Mouse (Mus musculus) right cerebral cortex, postnatal 4 days (tissue): Measurements from ENCODE around the gene Arl6ip4.

Experiments
- DNase-seq: peaks from one replicate; pipeline ENCODE4 v3.0.0-alpha.2; 2022

Gene Arl6ip4

DNA sequence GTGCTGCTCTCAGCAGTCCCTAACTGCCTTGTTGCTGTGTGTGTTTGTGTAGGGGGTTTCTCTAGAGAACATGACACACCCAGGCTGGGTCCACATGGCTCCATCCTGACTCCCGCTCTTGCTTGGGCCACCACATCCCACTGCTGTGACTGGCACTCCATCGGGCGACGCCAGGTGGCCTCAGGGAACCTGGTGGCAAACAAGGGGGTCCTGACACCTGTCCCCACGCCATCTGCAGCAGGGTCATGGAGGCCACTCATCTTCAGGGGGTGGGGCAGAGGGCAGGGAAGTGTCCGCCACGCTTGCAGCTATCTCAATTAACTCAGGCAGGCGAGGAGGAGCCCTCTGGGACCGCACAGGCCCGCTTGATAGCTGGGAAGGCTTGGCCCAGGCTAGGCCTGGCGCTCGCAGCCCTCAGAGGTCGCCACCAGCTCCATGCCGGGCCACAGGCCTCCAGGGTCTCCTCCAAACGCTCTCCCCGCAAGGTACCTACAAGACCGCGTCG, 20.8 kb upstream of the Arl6ip4 start:
- no peak for DNase-seq

DNA sequence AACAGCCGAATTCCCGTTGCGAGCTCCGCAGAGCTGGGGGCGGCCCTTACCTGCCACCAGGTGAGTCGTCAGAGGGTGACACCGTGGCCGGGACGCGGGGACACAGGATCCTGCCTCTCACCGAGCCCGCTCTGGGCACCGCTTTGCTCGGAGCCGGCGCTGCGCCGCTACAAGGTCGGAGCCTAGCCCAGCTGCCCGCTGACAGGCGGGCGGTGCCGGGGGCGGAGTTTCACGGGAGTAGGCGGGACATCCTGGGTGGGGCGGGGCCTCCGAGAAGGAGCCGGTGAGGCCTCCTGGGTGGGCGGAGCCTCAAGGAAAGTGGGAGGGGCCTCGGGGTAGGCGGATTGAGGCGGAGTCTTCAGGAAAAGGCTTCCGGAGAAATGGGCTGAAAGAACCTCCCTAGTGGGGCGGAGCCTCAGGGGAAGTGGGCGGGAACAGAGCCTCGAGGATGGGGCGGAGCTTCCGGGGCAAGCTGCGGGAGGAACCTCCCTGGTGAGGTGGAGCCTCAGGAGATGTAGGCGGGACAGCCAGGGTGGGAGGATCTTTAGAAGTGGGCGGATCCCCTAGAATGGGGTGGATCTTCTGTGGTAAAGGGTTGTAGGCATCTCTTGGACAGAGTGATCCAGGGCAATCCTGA, 20.2 kb upstream of the Arl6ip4 start, which contains the start of gene Abcb9:
Gene Abcb9 (minus strand): TSS at position 203 of the 637 bp plus-strand sequence.
- peak; percentile 93 for DNase-seq

DNA sequence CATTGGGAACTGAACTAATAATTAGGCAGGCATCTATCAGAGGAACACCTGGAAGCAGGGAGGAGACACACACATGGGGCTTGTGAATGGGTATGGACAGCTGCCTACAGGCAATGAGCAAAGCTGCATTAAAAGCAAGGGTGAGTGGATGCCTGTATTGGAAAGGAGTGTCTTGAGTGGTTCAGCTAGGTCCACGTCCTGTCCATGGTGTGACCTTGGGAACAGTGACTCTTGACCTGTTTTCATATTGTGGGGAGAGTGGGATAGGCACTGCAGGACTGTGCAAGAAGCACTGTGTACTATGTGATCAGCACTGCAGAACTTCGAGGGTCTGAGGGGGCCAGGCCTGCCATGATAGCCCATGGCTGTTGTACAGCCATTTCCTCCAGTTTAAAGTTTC, 17.0 kb upstream of the Arl6ip4 start:
- no peak for DNase-seq

DNA sequence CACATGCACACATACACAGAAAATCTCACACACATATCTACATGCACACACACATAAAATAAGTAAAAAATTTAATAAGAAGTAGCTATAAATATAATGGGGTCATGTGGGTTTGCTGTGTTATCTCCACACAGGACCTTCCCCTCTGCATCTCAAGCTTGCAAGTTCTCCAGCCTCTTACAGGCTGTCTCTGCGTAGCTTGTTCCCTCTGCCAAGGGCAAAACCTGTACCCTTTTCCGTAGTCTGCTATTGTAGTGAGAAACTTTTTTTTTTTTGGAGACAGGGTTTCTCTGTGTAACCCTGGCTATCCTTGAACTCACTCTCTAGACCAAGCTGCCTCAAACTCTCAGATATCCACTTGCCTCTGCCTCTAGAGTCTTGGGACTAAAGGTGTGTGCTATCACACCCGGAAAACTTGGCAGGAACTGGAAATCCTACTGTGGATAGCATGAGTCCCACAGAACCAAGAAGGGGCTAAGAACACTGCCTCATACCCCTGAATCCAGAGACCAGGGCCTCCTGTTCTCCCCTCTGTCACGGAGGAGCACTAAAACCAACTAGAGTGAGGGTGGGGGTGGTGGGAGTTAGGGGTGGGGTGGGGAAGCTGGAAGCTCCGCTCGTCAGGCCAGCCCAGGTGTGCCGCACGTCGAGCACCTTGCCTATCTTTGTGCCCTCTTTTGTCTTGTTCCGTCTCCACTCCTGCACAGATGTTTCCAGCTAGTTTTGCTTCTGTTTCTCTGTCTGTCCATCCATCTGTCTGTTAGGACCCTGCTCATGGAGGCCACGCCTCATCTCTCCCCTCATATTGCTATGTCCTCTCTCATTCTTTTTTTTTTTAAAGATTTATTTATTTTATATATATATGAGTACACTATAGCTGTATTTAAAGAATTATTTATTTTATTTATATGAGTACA, 15.5 kb upstream of the Arl6ip4 start:
- no peak for DNase-seq

DNA sequence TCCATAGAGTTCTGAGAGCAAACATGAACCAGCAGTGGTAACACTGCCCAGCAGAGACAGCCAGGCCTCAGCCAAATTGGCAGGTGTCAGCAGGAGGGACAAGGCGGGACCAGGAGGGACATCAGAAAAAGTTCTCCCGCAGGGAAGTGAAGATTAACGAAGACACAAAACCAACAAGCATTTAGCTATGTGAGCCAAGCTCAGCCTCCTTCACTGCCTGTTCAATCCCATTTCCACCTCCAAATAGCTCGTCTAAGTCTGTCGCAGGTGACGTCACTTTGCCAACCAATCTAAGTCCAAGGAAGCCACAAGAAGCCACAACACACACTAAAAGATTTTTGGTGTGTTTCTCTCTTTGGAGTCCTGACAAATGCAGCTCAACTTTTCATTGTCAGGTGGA, 13.6 kb upstream of the Arl6ip4 start:
- DNase-seq: no peak

DNA sequence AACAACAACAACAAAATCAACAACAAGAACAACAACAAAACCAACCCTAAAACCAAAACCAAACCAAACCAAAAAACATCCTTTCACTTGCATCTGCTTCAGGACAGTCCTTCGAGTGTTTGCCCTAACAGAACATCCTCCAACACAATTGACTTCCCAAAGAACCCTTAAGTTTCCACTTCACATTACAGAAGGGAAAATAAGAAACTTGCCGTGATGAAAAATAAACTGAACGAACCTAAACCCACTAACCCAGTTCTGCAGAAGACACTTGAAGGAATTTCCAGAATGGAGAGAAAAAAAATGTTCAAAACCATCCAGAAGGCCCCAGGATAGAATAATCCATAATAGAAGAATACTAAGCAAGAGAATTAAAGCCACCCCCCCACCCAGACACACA, 12.9 kb upstream of the Arl6ip4 start:
- no peak for DNase-seq

DNA sequence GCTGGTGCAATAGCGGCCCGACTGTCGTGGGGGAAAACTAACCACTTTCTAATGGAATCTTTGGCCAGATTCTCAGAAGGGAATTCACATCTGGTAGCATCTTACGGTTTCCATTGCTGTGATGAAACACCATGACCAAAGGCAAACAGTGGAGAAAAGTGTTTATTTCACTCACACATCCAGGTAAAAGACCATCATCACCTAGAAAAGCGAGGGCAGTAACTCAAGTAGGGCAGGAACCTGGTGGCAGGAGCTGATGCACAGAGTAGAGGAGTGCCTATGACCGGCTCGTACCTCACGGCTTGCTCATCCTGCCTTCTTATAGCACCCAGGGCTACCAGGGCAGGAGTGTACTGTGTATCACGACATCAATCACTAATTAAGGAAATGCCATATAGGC, 12.3 kb upstream of the Arl6ip4 start:
- no peak for DNase-seq

DNA sequence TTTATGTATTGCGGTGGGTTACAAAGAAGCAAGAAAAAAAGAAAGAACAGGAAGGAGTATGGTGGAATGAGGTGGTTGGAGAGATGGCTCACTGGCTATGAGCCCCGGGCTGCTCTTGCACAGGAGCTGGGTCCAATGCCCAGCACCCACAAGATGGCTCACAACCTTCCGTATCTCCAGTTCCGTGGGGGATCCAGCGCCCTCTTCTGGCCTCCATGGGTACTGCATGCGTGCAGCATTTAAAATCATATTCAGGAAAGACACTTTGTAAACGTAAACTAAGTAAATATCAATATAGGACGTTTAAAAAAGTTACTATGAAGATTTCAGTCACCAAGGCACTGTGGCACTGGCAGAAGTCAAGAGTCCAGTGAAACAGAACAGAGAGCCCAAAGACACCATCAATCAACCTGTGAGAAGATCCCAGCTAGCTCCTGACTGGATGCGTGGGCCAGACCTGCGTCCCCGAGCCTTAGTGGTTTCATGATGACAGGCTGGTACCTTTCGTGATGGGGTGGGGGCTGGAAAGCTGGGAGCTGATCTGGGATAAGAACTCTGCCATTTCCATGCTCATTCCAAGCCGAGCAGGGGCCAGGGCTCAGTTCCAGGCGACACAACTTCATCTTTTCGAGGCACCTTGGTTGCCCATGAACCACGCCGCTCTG, 4.7 kb upstream of the Arl6ip4 start:
- no peak for DNase-seq

DNA sequence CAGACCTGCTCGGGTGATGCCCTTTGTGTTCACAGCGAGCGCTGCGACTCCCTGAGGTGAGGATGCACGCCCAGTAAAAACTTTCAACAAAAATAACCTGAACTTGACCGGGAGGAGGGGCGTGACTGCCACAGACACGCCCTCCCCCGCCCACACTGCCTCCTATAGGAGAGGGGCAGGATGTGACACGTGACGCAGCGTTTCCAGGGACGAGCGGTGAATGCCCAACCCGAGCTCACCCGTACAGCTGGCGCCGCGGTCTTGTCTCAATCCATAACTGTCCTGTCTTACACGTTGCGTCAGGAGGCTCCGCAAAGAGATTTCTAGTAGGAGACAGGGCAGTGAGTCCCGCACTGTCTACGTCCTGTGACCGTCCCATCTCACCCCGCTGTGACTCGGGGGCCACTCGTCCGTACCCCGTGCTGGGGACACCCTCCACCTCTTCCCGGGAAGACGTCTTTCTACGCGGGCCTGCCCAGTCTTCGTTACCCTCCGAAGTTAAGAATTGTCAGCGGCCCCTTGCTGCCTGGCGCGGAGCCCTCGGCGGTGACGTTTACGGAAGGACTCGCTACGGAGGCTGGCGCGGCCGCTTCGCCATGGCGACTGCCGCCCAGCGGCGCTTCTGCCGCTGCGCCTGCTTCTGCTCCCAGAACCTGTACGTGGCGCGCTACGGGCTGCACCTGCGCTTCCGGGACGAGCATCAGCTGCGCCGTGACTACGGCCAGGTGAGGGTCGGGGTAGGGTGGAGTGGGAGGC, 4.0 kb upstream of the Arl6ip4 start, which contains the start of gene Ogfod2:
Gene Ogfod2 (plus strand): TSS at position 556 of the 756 bp plus-strand sequence.
- peak; percentile 97 for DNase-seq

DNA sequence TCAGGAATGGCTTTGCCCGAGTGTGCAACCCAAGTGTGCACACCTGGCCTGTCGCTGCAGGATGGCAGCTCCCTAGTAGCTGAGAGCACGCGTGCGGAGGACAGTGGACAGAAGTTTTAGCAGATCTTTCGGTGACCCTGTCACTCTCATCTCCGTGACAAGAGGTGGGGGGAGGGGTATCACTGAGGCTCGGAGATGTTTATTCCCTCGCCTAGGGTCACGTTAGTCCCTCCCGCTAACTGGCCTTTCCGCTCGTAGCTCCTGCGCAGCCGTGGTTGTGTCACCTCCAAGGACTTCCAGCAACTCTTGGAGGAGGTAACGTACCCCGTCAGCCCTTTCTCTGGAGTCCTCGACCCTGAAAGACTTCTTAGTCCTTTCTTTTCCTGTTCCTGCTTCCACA, 3.4 kb upstream of the Arl6ip4 start:
- DNase-seq: no peak

DNA sequence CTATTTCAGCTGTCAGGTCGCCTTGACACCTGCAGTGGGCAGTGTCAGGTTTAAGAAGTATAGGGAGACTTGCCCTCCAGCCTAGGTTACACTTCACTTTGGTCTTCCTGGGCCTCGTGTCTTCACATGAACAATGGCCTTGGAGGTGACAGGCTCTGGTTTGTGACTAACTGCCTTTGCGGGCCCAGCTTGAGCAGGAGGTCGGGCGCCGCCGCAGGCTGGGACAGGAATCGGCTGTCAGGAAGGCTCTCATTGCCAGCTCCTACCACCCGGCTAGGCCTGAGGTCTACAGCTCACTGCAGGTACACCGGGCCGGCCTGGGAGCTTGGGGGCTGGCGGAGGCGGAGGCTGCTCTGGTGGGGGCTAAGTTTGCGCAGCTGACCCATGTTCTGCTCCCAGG, 2.9 kb upstream of the Arl6ip4 start:
- DNase-seq: no peak

DNA sequence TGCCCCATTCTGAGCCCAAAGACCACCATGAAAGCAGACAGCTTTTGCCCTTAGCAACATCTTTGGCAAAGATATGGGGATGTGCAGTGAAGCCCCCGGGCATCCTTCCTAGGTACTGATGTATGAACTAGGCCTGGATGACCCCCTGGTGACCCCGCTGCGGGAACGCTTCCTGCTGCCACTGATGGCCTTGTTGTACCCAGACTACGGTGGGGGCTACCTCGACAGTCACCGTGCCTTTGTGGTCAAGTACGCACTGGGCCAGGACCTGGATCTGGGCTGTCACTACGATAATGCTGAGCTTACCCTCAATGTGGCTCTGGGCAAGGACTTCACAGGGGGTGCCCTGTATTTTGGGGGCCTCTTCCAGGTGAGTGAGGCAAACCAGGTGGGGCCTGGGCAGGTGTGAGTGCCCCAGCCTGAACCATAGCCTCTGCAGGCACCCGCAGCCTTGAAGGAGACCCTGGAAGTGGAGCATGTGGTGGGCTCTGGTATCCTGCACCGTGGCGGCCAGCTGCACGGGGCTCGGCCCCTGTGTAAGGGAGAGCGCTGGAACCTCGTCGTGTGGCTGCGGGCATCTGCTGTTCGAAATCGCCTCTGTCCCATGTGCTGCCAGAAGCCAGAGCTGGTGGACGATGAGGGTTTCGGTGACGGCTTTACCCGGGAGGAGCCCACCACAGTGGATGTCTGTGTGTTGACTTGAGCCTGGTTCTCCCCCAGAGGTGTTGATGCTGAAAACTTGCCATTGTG, 1.4 kb upstream of the Arl6ip4 start:
- no peak for DNase-seq

DNA sequence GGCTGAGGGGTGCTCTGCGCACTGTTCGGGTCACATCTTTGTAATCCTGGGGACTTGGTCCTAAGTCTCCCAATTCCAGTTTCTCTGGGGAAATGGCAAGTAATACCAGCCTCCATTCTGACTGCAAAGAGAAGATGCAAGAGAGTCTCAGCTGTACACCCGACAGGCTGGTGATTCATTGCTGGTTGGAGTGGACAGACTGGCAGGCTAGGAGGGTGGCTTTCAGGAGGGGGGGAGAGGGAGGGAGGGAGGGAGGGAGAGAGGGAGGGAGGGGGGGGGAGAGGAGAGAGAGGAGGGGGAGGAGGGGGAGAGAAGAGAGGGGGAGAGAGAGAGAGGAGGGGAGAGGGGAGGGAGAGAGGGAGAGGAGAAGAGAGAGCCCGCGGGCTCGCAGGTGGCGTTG, 358 bp upstream of the Arl6ip4 start:
- no peak for DNase-seq

DNA sequence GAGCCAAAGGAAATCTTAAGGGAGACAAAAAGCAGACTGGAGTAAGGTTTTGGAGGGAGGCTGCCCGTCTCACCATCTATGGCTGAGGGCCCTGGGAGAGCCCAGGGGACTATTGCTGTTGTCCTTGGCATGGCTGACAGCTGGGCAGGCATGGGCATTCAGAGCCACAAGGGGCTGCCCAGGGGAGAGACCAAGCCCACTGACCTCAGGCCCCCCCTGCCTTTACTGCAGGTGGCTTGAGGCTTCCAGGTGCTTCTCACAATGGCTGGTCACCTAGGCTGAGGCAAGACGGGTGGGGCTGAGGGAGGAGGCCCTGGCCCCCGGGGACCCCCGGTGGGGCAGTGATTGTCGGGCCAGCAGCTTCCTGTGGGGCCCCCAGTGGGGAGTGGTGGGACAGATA, 3.3 kb downstream of the Arl6ip4 start:
- peak; percentile 9 for DNase-seq

DNA sequence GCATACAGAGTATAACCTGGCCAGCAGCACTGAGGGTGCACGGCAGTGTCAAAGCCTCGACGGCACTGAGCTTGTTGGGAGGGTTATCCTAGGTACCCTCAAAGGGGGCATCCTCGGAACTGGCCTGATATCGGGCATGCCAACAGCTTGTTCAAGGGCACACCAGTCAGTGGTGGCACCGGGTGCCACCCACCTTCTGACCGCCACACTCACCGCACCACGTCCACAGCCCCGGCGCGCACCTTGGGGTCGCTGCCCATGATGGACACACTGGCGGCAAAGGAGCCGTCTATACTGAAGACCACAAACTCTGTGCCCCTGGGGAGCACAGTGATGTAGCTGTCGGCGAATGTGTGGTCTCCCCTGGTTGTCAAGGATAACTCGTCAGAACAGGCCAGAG, 6.5 kb downstream of the Arl6ip4 start:
- no peak for DNase-seq

DNA sequence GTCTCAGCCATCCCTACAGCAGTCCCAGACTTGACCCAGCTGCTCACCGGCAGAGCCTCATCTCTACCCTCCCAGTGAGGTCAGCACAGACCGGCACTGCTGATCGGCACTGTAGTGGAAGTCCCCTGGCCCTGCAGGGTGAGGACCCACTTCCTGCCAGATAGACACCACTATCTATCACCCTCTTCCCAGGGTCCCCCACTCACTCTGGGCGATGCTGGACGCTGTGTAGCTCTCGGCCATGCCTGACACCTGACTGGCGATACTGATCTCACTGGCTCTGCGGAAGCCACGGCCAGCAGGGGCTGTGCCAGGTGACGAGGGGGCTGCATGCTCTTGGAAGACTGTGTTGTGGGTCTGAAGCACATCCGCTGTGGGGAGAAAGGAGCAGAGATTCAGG, 9.2 kb downstream of the Arl6ip4 start:
- DNase-seq: no peak

DNA sequence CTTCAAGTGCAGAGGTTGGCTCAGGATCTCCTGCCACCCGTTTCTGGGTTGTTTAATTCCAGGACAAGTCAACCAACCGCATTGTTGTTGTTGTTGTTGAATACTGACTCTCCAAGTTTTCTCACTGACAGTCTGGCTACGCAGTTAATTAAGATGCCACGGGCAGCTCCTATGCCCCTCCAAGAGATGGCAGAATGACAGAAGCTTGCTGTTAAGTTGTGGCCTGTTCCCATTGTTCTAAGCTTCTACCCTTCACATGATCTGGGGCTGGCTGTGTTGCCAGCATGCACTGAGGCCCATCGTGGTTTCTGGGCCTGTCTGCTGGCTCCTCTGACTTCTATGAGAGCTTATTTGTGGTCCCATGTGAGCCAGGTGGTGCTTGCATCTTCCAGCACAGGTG, 18.4 kb downstream of the Arl6ip4 start:
- DNase-seq: no peak

DNA sequence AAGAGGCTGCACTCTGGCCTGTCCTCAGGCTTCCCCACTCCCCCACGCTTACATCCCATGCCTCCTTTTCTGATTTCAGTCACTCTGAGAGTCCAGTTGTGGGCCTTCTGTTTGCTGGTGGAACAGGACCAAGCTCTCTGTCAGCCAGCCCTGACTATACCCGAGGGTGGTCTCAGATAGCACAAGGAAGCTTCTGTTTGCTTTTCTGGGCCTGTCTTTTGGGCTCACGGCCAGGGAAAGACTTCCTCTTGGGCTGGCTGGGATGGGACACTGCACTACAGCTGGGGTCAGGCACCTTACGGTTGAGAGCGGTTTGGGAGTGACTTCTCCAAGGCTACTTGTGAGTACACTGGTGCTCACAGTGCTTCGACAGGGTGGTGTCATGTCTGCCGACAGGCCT, 22.2 kb downstream of the Arl6ip4 start:
- no peak for DNase-seq

DNA sequence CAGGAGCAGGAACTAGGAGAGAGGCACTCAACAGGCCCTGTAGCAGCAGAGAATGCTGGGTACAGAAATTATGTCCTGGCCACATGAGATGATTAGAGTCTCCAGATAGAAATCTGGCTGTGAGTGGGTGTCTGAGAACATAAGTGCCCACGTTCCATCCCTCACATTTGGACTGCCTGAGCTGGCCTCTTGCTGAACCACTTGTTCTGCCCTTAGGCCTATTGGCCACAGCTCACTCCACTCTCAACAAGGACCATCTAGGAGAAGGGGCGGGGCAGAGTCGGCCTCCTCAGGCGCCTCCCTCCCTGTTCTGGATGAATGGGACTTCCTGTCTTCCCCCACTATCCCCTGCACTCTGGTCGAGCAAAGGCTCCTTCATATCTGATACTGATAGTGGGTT, 33.1 kb downstream of the Arl6ip4 start:
- no peak for DNase-seq

DNA sequence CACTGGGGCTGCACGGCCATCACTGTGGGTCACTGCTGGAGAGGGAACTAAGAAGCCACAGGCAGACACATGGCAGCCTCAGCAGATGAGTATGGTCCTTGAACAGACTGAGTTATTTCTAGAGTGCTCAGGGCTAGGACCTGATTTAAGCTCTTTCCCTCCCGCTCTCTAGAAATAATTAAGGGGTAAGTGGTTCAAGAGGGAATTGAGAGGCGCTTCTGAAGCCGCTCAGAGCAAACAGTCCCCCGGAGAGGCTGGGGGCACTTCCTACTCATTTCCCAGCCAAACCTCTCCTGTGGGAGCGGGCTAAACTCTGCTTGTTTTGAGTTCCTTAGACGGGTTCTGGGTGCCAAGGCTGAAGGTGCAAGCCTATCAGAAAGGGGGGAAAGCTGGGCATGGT, 35.0 kb downstream of the Arl6ip4 start:
- DNase-seq: no peak

DNA sequence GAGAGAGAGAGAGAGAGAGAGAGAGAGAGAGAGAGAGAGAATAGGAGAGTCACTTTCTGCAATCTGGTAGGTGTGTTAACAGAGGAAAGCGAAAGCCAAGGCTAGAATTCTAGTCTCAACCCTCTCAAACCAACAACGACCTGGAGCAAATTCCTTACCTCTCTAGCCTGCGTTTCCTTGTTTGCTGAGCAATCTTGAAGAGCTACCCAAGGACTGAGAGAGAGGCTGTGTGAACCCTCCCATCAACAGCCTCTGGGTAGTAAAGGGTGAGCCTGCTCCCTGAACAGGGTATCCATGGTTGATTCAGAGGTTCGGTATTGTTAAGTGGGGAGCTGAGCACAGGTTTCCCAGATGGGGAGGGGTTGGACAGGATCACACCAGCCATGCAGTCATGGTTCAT, 36.8 kb downstream of the Arl6ip4 start:
- no peak for DNase-seq

DNA sequence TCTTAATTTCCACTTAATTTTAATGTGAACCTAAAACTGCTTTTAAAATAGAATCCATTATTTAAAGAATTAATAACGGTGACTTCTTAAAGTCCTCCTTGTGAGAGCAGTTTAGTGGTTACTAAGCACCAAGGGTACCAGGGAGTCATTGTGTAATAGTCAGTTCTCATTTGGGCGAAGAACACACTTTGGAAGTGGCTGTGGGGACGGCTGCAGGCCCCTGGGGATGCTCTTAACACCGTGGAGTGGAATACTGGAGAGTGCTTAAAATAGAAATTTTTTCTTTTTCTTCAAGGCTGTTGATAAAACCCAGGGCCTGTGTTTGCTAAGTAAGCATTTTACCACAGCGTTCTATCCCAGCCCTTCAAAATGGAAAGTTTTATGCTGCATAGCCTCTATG, 40.1 kb downstream of the Arl6ip4 start:
- no peak for DNase-seq
